Mouse (Mus musculus): ENCODE measurements around the gene Mef2b. TPM values are rescaled to one million over a fixed set of nuclear protein-coding genes. Genes with fewer than 3 reads are reported as not detected.
A peak's percentile ranks its signal among the peaks of the same experiment; 100 is the strongest.

Gene Mef2b
- total and polyA plus RNA-seq, 3 experiments, result 0.45 to 1.5 (median 0.63) TPM

GRCm38 (mm10) chr8:70134086-70134485, 5.4 kb upstream of the Mef2b start:
- DNase-seq, result no peak

GRCm38 (mm10) chr8:70134931-70135330, 4.6 kb upstream of the Mef2b start:
- DNase-seq, result no peak

- no peak for DNase-seq
Measured at GRCm38 (mm10) chr8:70136591-70136990, 2.9 kb upstream of the Mef2b start.

- DNase-seq, result no peak
Measured at GRCm38 (mm10) chr8:70137890-70138289, 1.6 kb upstream of the Mef2b start.

GRCm38 (mm10) chr8:70139981-70140380, 470 bp downstream of the Mef2b start:
- DNase-seq, result no peak

GRCm38 (mm10) chr8:70147678-70148607, 8.4 kb downstream of the Mef2b start:
- no peak for DNase-seq

- no peak for DNase-seq
Measured at GRCm38 (mm10) chr8:70150158-70150557, 10.6 kb downstream of the Mef2b start.

- peak; percentile 80 for DNase-seq
Measured at GRCm38 (mm10) chr8:70152537-70153257, 13.2 kb downstream of the Mef2b start.

- DNase-seq, result no peak
Measured at GRCm38 (mm10) chr8:70157240-70157800, 17.8 kb downstream of the Mef2b start.

- peak; percentile 80 for DNase-seq
Measured at GRCm38 (mm10) chr8:70158069-70158853, 18.8 kb downstream of the Mef2b start.

GRCm38 (mm10) chr8:70159211-70159610, 19.7 kb downstream of the Mef2b start:
- DNase-seq, result no peak

GRCm38 (mm10) chr8:70160015-70160414, 20.5 kb downstream of the Mef2b start:
- no peak for DNase-seq

GRCm38 (mm10) chr8:70163316-70163715, 23.8 kb downstream of the Mef2b start:
- DNase-seq, result no peak

GRCm38 (mm10) chr8:70166504-70167110, 27.1 kb downstream of the Mef2b start:
- peak; percentile 51 for DNase-seq

GRCm38 (mm10) chr8:70170116-70170515, 30.6 kb downstream of the Mef2b start:
- DNase-seq, result no peak

- DNase-seq, result no peak
Measured at GRCm38 (mm10) chr8:70170748-70171147, 31.2 kb downstream of the Mef2b start.

- DNase-seq, result no peak
Measured at GRCm38 (mm10) chr8:70171240-70171639, 31.7 kb downstream of the Mef2b start.

GRCm38 (mm10) chr8:70172043-70172681, 32.7 kb downstream of the Mef2b start, which contains the start of gene Tmem161a:
Gene Tmem161a (plus strand): TSS chr8:70172356.
- DNase-seq, result peak; percentile 95

GRCm38 (mm10) chr8:70173320-70173719, 33.8 kb downstream of the Mef2b start:
- no peak for DNase-seq

GRCm38 (mm10) chr8:70174079-70174478, 34.6 kb downstream of the Mef2b start:
- no peak for DNase-seq

- DNase-seq, result no peak
Measured at GRCm38 (mm10) chr8:70178231-70178630, 38.7 kb downstream of the Mef2b start.

Data from adrenal gland, adult 2 months (tissue).